Mouse (Mus musculus): Measurements from ENCODE around the gene Dlgap1. TPM values are rescaled to one million over a fixed set of nuclear protein-coding genes. Genes with fewer than 3 reads are reported as not detected.

The Dlgap1 gene
- polyA plus RNA-seq, 1 experiment from 2014 or later: 1.1 TPM

- Histone ChIP-seq H3K4me1 (peaks cover 31% of the 10 kb centered on the region), H3K9me3 (no peaks in the 10 kb centered on the region), H3K36me3 (replicated peaks) (no peaks in the 10 kb centered on the region), H3K27ac (replicated peaks) (peak overlapping the region; percentile 98), H3K4me3 (peak overlapping the region; percentile 89), H3K27me3 (replicated peaks; ENCODE audit: low read depth, poor library complexity, severe bottlenecking) (no peaks in the 10 kb centered on the region)
- WGBS: under 1% methylated on average over 51 of the region's 51 CpGs
- peak; percentile 89 for DNase-seq (ENCODE audit: low spot score)
Measured at GRCm38 (mm10) chr17:70852686-70853386, 884.0 kb downstream of the Dlgap1 start.

GRCm38 (mm10) chr17:70853436-70853905 lies 884.6 kb downstream of the Dlgap1 start, which contains the start of gene Tgif1:
Tgif1 (minus strand) TSS chr17:70853546.
- Histone ChIP-seq H3K4me1 (peaks cover 25% of the 10 kb centered on the region), H3K9me3 (no peaks in the 10 kb centered on the region), H3K4me3 (peak within 1 kb of the TSS; percentile 89), H3K36me3 (replicated peaks) (no peaks in the 10 kb centered on the region), H3K27ac (replicated peaks) (peak within 1 kb of the TSS; percentile 98), H3K27me3 (replicated peaks; ENCODE audit: low read depth, poor library complexity, severe bottlenecking) (no peaks in the 10 kb centered on the region)
- under 1% methylated on average over 29 of the region's 29 CpGs for WGBS
- peak; percentile 87 for DNase-seq (ENCODE audit: low spot score)

GRCm38 (mm10) chr17:70854021-70854420 lies 885.1 kb downstream of the Dlgap1 start:
- H3K4me3 ChIP-seq: peak overlapping the region; percentile 89
- H3K9me3 ChIP-seq: no peaks in the 10 kb centered on the region
- peak; percentile 50 for DNase-seq (ENCODE audit: low spot score)
- H3K27ac ChIP-seq (replicated peaks): peak overlapping the region; percentile 98
- H3K4me1 ChIP-seq: peaks cover 22% of the 10 kb centered on the region
- WGBS: 15% methylated on average over 6 of the region's 6 CpGs
- no peaks in the 10 kb centered on the region for H3K36me3 ChIP-seq (replicated peaks)
- H3K27me3 ChIP-seq (replicated peaks; ENCODE audit: low read depth, poor library complexity, severe bottlenecking): no peaks in the 10 kb centered on the region

GRCm38 (mm10) chr17:70856871-70857415 lies 888.1 kb downstream of the Dlgap1 start:
- no peak for DNase-seq (ENCODE audit: low spot score)
- Histone ChIP-seq H3K27me3 (replicated peaks; ENCODE audit: low read depth, poor library complexity, severe bottlenecking) (no peaks in the 10 kb centered on the region), H3K36me3 (replicated peaks) (peaks cover 2% of the 10 kb centered on the region; the same call in 1 of the 2 replicates), H3K27ac (replicated peaks) (no peak overlapping the region), H3K4me3 (no peak overlapping the region), H3K4me1 (peaks cover 15% of the 10 kb centered on the region), H3K9me3 (no peaks in the 10 kb centered on the region)
- WGBS: 90% methylated on average over 12 of the region's 12 CpGs

DNA sequence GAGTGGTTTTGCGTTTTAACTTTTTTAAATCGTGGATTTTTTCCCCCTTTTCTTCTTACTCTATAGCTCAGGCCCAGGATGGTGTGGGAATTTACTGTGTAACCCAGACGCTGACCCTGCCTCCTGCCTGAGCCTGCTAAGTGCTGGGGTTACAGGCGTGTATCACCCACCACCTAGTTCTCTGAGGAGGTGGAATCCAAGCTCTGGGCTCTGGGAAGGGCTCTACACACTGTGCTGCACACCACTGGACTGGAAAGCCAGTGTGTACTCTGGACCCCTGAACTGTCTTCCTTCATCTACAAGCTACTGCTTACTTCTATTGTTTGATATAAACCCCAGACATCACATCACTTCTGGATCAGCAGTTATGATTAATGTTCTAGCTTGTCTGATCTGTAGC lies 889.9 kb downstream of the Dlgap1 start:
- Histone ChIP-seq H3K36me3 (replicated peaks) (peaks cover 12% of the 10 kb centered on the region), H3K9me3 (peaks cover 5% of the 10 kb centered on the region; the same call in 1 of the 2 replicates), H3K27ac (replicated peaks) (no peak overlapping the region; the same call in 1 of the 2 replicates), H3K27me3 (replicated peaks; ENCODE audit: low read depth, poor library complexity, severe bottlenecking) (no peaks in the 10 kb centered on the region), H3K4me3 (no peak overlapping the region), H3K4me1 (peaks cover 8% of the 10 kb centered on the region)
- 80% methylated on average over 4 of the region's 4 CpGs for WGBS
- DNase-seq (ENCODE audit: low spot score): no peak

- peaks cover 16% of the 10 kb centered on the region for H3K36me3 ChIP-seq (replicated peaks)
- H3K9me3 ChIP-seq: peaks cover 5% of the 10 kb centered on the region; the same call in 1 of the 2 replicates
- DNase-seq (ENCODE audit: low spot score): no peak
- H3K4me3 ChIP-seq: no peak overlapping the region
- H3K4me1 ChIP-seq: no peaks in the 10 kb centered on the region
- no peak overlapping the region for H3K27ac ChIP-seq (replicated peaks)
- 96% methylated on average over 8 of the region's 8 CpGs for WGBS
- no peaks in the 10 kb centered on the region for H3K27me3 ChIP-seq (replicated peaks; ENCODE audit: low read depth, poor library complexity, severe bottlenecking)
Measured at GRCm38 (mm10) chr17:70864117-70864516, 895.2 kb downstream of the Dlgap1 start.

DNA sequence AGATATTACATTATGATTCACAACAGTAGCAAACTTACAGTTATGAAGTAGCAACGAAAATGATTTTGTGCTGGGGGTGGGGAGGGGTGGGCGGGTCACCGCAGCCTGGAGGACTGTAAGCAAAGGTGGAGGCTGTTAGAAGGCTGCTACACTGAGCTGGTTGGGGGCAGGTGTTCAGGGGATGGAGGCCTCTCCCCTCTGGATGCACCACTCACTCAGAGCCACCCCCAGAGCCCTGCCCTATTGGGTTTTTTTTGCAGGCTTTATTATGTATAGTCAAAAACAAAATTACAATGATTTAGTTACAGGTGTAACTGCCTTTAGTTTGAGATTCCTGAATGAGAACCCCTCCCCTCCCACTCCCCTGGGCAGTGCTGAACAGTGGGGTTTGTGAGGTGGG lies 895.8 kb downstream of the Dlgap1 start:
- Histone ChIP-seq H3K27ac (replicated peaks) (no peak overlapping the region), H3K27me3 (replicated peaks; ENCODE audit: low read depth, poor library complexity, severe bottlenecking) (no peaks in the 10 kb centered on the region), H3K9me3 (peaks cover 5% of the 10 kb centered on the region; the same call in 1 of the 2 replicates), H3K36me3 (replicated peaks) (peaks cover 16% of the 10 kb centered on the region), H3K4me1 (no peaks in the 10 kb centered on the region), H3K4me3 (no peak overlapping the region)
- WGBS: 82% methylated on average over 3 of the region's 3 CpGs
- no peak for DNase-seq (ENCODE audit: low spot score)

DNA sequence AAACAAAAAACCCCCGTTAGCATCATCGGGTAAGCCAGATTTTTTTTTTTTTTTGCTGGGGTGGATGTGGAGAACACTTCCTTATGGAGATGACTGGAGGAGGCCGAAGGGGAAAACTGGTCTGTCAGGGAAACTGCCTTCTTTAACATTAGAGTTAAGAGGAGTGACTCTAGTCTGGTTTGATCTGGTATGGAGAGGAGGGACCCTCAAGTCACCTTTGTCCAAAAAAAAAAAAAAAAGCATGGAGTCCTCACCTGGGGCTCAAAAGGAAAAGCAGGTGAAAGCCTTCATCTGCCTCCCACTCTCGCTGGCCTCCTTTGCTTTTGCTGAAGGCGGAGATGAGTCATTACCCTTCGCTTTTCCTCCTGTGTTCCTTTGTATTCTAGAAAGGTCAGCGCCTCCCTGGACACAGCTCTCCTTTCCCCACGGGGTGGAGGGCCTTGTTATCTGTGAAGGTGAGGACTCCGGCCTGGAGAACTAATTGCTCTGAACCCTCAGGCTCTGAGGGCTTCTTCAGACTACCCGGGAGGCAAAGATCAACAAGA lies 896.3 kb downstream of the Dlgap1 start:
- 78% methylated on average over 10 of the region's 10 CpGs for WGBS
- peaks cover 16% of the 10 kb centered on the region for H3K36me3 ChIP-seq (replicated peaks)
- H3K27me3 ChIP-seq (replicated peaks; ENCODE audit: low read depth, poor library complexity, severe bottlenecking): no peaks in the 10 kb centered on the region
- H3K4me3 ChIP-seq: no peak overlapping the region
- DNase-seq (ENCODE audit: low spot score): no peak
- no peaks in the 10 kb centered on the region for H3K4me1 ChIP-seq
- H3K27ac ChIP-seq (replicated peaks): no peak overlapping the region
- H3K9me3 ChIP-seq: peaks cover 5% of the 10 kb centered on the region; the same call in 1 of the 2 replicates

GRCm38 (mm10) chr17:70866029-70866428 lies 897.2 kb downstream of the Dlgap1 start:
- no peak for DNase-seq (ENCODE audit: low spot score)
- no peak overlapping the region for H3K27ac ChIP-seq (replicated peaks)
- peaks cover 5% of the 10 kb centered on the region; the same call in 1 of the 2 replicates for H3K9me3 ChIP-seq
- no peak overlapping the region for H3K4me3 ChIP-seq
- H3K27me3 ChIP-seq (replicated peaks; ENCODE audit: low read depth, poor library complexity, severe bottlenecking): no peaks in the 10 kb centered on the region
- H3K36me3 ChIP-seq (replicated peaks): peaks cover 16% of the 10 kb centered on the region
- H3K4me1 ChIP-seq: no peaks in the 10 kb centered on the region
- 93% methylated on average over 5 of the region's 5 CpGs for WGBS

DNA sequence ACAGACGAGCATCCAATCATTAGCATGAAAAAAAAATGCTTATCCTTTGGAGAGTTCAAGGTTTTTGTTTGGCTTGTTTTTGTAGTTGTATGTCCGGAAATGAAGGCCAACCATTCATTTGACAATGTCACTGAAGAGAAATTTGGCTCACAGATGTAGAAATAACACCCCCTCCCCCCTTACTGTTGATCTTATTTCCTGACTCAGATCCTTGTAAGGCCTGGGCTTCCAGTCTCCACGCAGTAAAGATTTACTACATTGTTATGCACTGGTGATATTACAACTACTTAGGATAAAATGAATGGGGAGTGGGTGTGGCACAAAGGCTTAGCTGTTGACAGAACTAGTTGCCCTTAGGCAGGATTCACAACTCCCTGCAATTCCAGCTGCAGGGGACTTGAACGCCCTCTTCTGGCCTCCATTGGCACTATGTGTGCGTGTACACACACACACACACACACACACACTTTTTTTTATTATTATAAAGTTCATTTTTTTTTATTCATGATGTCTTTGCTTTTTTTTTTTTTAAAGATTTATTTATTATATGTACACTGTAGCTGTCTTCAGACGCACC lies 897.8 kb downstream of the Dlgap1 start:
- Histone ChIP-seq H3K9me3 (peaks cover 5% of the 10 kb centered on the region; the same call in 1 of the 2 replicates), H3K4me3 (no peak overlapping the region), H3K36me3 (replicated peaks) (peaks cover 16% of the 10 kb centered on the region), H3K27ac (replicated peaks) (no peak overlapping the region), H3K4me1 (peaks cover under 1% of the 10 kb centered on the region; the same call in 1 of the 2 replicates), H3K27me3 (replicated peaks; ENCODE audit: low read depth, poor library complexity, severe bottlenecking) (no peaks in the 10 kb centered on the region)
- 89% methylated on average over 6 of the region's 6 CpGs for WGBS
- no peak for DNase-seq (ENCODE audit: low spot score)

DNA sequence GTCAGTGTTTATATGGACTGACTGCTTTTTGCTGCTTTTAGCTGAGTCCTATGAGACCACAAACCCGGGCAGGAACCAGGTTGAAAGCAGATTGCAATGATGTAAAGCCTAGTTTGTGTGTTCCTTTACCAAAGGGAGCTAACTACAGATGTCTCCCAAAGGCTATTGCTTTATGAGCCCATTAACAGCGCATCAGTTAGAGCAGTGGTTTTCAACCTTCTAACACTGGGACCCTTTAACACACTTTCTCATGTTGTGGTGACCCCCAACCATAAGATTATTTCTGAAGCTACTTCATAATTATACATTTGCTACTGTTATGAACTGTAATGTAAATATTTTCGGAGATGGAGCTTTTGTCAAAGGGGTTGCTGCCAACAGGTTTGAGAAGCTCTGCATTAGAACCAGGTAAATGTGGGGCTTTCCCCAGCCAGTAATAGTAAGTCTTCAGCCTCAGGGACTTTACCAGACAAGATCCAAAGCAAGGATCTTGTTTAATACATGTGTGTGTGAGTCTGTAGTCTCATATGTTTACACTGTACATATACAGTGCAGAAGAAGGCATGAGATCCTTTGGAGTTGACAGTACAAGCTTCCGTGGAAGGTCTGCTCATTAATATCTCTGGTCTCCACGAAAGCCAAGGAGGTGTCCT lies 899.8 kb downstream of the Dlgap1 start:
- DNase-seq (ENCODE audit: low spot score): no peak
- no peaks in the 10 kb centered on the region for H3K27me3 ChIP-seq (replicated peaks; ENCODE audit: low read depth, poor library complexity, severe bottlenecking)
- peaks cover 21% of the 10 kb centered on the region for H3K4me1 ChIP-seq
- peaks cover 5% of the 10 kb centered on the region; the same call in 1 of the 2 replicates for H3K36me3 ChIP-seq (replicated peaks)
- H3K27ac ChIP-seq (replicated peaks): no peak overlapping the region
- 91% methylated on average over 5 of the region's 5 CpGs for WGBS
- H3K9me3 ChIP-seq: no peaks in the 10 kb centered on the region
- H3K4me3 ChIP-seq: no peak overlapping the region

DNA sequence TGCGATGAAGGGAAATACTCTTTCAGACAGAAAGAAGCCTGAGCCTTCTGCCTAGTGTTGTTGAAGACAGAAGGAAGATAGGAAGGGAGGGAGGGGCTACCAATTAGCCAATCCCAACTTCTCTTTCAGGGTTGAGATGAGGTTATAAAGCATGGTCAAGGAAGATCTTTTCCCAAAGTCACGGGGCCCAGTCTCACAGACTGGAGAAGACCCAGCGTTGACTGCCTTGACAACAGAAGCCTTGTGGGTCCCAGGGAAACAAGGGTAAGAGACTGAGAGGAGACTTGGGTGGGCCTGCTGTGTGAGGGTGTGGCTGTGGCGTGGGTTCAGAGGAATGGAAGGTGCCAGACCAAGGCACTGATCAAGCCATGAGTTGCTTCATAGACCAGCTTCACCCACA lies 901.7 kb downstream of the Dlgap1 start:
- Histone ChIP-seq H3K27ac (replicated peaks) (no peak overlapping the region), H3K4me3 (no peak overlapping the region), H3K4me1 (peaks cover 21% of the 10 kb centered on the region), H3K9me3 (no peaks in the 10 kb centered on the region), H3K36me3 (replicated peaks) (no peaks in the 10 kb centered on the region), H3K27me3 (replicated peaks; ENCODE audit: low read depth, poor library complexity, severe bottlenecking) (no peaks in the 10 kb centered on the region)
- no peak for DNase-seq (ENCODE audit: low spot score)
- WGBS: 90% methylated on average over 4 of the region's 4 CpGs
